Mouse (Mus musculus) CD4-positive helper T cell, adult 2 months (primary cell): ENCODE results near the gene Ndrg4.
"Not testable (repeated sequence)": the region's sequence is repeated elsewhere in the genome, so short reads cannot be mapped to it uniquely, and the experiment has no call there.

Source experiments
- DNase-seq: peaks from one replicate; pipeline ENCODE4 v3.0.0-alpha.2; 2012; ENCODE audit warnings: low read depth, missing footprints, low spot score

Gene Ndrg4

GRCm38 (mm10) chr8:95676631-95677030 lies at the start of gene Ndrg4:
Gene Ndrg4 (plus strand): TSS chr8:95676980.
- DNase-seq, result no peak

GRCm38 (mm10) chr8:95632840-95633239 lies 43.9 kb upstream of the Ndrg4 start:
- no peak for DNase-seq

GRCm38 (mm10) chr8:95633262-95634062 lies 43.3 kb upstream of the Ndrg4 start, which contains the start of gene Gins3:
Gene Gins3 (plus strand): TSS chr8:95633453.
- DNase-seq, result peak; percentile 93

- DNase-seq, result no peak
These were observed 42.8 kb upstream of the Ndrg4 start for GRCm38 (mm10) chr8:95634063-95634340.

- DNase-seq, result no peak
These were observed 31.8 kb upstream of the Ndrg4 start for GRCm38 (mm10) chr8:95644942-95645341.

- no peak for DNase-seq
These were observed 28.5 kb upstream of the Ndrg4 start for GRCm38 (mm10) chr8:95648251-95648650.

- no peak for DNase-seq
These were observed 23.4 kb upstream of the Ndrg4 start for GRCm38 (mm10) chr8:95653351-95653750.

- DNase-seq, result no peak
These were observed 20.9 kb upstream of the Ndrg4 start for GRCm38 (mm10) chr8:95655831-95656230.

- DNase-seq, result no peak
These were observed 20.3 kb upstream of the Ndrg4 start for GRCm38 (mm10) chr8:95656316-95657002.

- DNase-seq, result no peak
These were observed 19.3 kb upstream of the Ndrg4 start for GRCm38 (mm10) chr8:95657523-95657922.

- no peak for DNase-seq
These were observed 16.4 kb upstream of the Ndrg4 start for GRCm38 (mm10) chr8:95660334-95660882.

GRCm38 (mm10) chr8:95661085-95661484 lies 15.7 kb upstream of the Ndrg4 start:
- DNase-seq, result no peak

- no peak for DNase-seq
These were observed 15.2 kb upstream of the Ndrg4 start for GRCm38 (mm10) chr8:95661575-95661974.

- DNase-seq, result no peak
These were observed 13.7 kb upstream of the Ndrg4 start for GRCm38 (mm10) chr8:95662885-95663598.

GRCm38 (mm10) chr8:95663599-95663949 lies 13.2 kb upstream of the Ndrg4 start:
- no peak for DNase-seq

GRCm38 (mm10) chr8:95665813-95666452 lies 10.8 kb upstream of the Ndrg4 start:
- DNase-seq, result not testable (repeated sequence)

GRCm38 (mm10) chr8:95668163-95668958 lies 8.4 kb upstream of the Ndrg4 start:
- no peak for DNase-seq

- DNase-seq, result no peak
These were observed 6.8 kb upstream of the Ndrg4 start for GRCm38 (mm10) chr8:95669967-95670366.

- no peak for DNase-seq
These were observed 4.9 kb upstream of the Ndrg4 start for GRCm38 (mm10) chr8:95671861-95672260.

- DNase-seq, result peak; percentile 55
These were observed 4.0 kb upstream of the Ndrg4 start for GRCm38 (mm10) chr8:95672811-95673210.

GRCm38 (mm10) chr8:95677591-95678023 lies 827 bp downstream of the Ndrg4 start:
- DNase-seq, result peak; percentile 18
